23 mouse cellular contexts compared by ENCODE assay signal in the genomic region with DNA sequence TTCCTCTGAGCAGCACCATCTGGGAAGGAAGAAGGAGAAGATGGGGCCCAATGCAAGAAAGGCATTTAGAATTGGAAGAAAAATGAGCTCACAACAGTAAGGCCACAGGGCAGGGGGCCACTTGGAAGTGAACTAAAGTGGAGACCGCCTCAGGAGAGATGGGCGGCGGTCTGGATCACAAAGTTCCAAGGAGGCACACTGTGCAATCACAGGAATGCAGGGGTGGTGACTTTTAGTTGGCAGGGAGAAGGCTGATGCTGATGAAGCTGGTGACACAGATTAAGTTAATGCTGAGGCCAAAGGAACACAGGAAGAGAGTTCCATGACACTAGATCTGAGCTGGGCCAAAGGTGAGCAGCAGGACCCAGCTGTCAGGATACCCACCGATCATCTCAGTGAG. TPM values are rescaled to one million over a fixed set of nuclear protein-coding genes. Genes with fewer than 3 reads are reported as not detected.
DNase-seq lines count a peak whose midpoint lies in the region; ATAC-seq and TF ChIP-seq lines count a peak whose summit lies in the region.
"Had no signal": no experiment of that assay in that cellular context is flagged by ENCODE, and none has a peak within 500 bp of the region (broad histone marks: within the 10 kb centered on the region; RNA-seq: fewer than 3 reads in every experiment).

No protein-coding gene starts in this region.

- H3K79me2 ChIP-seq in heart, adult 2 months (replicated peaks; ENCODE audit: control insufficient read depth, insufficient read depth, low read length): no peaks in the 10 kb centered on the region

- H3K4me1 ChIP-seq in heart, adult 2 months (ENCODE audit: control insufficient read depth, insufficient read depth, low read length): no peaks in the 10 kb centered on the region
- H3K4me1 ChIP-seq in heart, postnatal 0 days (ENCODE audit: control insufficient read depth, insufficient read depth): peaks cover 14% of the 10 kb centered on the region
- H3K4me1 ChIP-seq in lung, postnatal 0 days (ENCODE audit: insufficient read depth, low read depth, low read length): no peaks in the 10 kb centered on the region
- H3K4me1 ChIP-seq: midbrain, embryonic 12.5 days; neural tube, embryonic 15.5 days had no signal

- H3K9ac ChIP-seq in heart, adult 2 months (ENCODE audit: low read depth, low read length): no peak overlapping the region
- no peak overlapping the region for H3K9ac ChIP-seq in heart, postnatal 0 days (replicated peaks; ENCODE audit: low read depth, low read length)
- no peak overlapping the region for H3K9ac ChIP-seq in lung, postnatal 0 days (replicated peaks; ENCODE audit: low read depth)
- H3K9ac ChIP-seq: forebrain, embryonic 13.5 days; kidney, embryonic 15.5 days; liver, postnatal 0 days; midbrain, embryonic 12.5 days; neural tube, embryonic 15.5 days had no signal

- TF ChIP-seq EP300 in heart, adult 2 months (IDR thresholded peaks at IDR 0.05; ENCODE audit: insufficient read depth, low read depth, low read length): peak; percentile 54; the same call in 1 of the 2 replicates
- TF ChIP-seq EP300 in heart, postnatal 0 days (IDR thresholded peaks at IDR 0.05; ENCODE audit: low read depth): 0 out of 2 replicates have a peak, but pooled peaks have one; percentile 21
- TF ChIP-seq EP300 in lung, postnatal 0 days (IDR thresholded peaks at IDR 0.05): peak; percentile 56; the same call in 1 of the 2 replicates

- H3K36me3 ChIP-seq in heart, adult 2 months (ENCODE audit: control insufficient read depth, insufficient read depth, low read length): no peaks in the 10 kb centered on the region
- H3K36me3 ChIP-seq in heart, postnatal 0 days (replicated peaks; ENCODE audit: control insufficient read depth, insufficient read depth, low read length): no peaks in the 10 kb centered on the region
- no peaks in the 10 kb centered on the region for H3K36me3 ChIP-seq in lung, postnatal 0 days (ENCODE audit: insufficient read depth, low read length)
- H3K36me3 ChIP-seq: kidney, embryonic 15.5 days; midbrain, embryonic 12.5 days; neural tube, embryonic 15.5 days had no signal

- H3K4me2 ChIP-seq in heart, postnatal 0 days (ENCODE audit: low read depth, low read length): no peak overlapping the region
- no peak overlapping the region for H3K4me2 ChIP-seq in lung, postnatal 0 days (replicated peaks; ENCODE audit: low read depth, low read length)
- H3K4me2 ChIP-seq: forebrain, embryonic 13.5 days; kidney, embryonic 15.5 days; midbrain, embryonic 12.5 days; neural tube, embryonic 15.5 days had no signal

- no peaks in the 10 kb centered on the region for H3K27me3 ChIP-seq in heart, adult 2 months (ENCODE audit: control insufficient read depth, insufficient read depth, low read length)
- no peaks in the 10 kb centered on the region for H3K27me3 ChIP-seq in heart, postnatal 0 days (ENCODE audit: control insufficient read depth, insufficient read depth, low read length)
- no peaks in the 10 kb centered on the region for H3K27me3 ChIP-seq in lung, postnatal 0 days (replicated peaks; ENCODE audit: insufficient read depth, low read length)
- H3K27me3 ChIP-seq: forebrain, embryonic 13.5 days; kidney, embryonic 15.5 days; midbrain, embryonic 12.5 days; neural tube, embryonic 15.5 days had no signal

- H3K9me3 ChIP-seq in heart, postnatal 0 days (replicated peaks; ENCODE audit: control insufficient read depth, low read length): no peaks in the 10 kb centered on the region
- H3K9me3 ChIP-seq in lung, postnatal 0 days (ENCODE audit: low read length): no peaks in the 10 kb centered on the region
- H3K9me3 ChIP-seq: forebrain, embryonic 13.5 days; kidney, embryonic 15.5 days; midbrain, embryonic 12.5 days; neural tube, embryonic 15.5 days had no signal

- peak; percentile 84 for ATAC-seq in heart, postnatal 0 days (ENCODE audit: insufficient read depth, low read depth)
- peak; percentile 79 for ATAC-seq in lung, postnatal 0 days
- ATAC-seq: forebrain, embryonic 13.5 days; hindbrain, postnatal 0 days; intestine, postnatal 0 days; liver, postnatal 0 days had no signal

- 53% methylated on average over 4 of the region's 4 CpGs for WGBS in heart, adult 2 months
- 35% methylated on average over 4 of the region's 4 CpGs for WGBS in heart, postnatal 0 days
- 47% methylated on average over 4 of the region's 4 CpGs for WGBS in lung, postnatal 0 days

- TF ChIP-seq CTCF in heart, adult 2 months (IDR thresholded peaks at IDR 0.05): no peak
- TF ChIP-seq CTCF in heart, postnatal 0 days (IDR thresholded peaks at IDR 0.05; ENCODE audit: low read depth): no peak
- TF ChIP-seq CTCF in lung, postnatal 0 days (IDR thresholded peaks at IDR 0.05): no peak

- intact Hi-C loops in heart, adult 2 months (cut with DNase I): loop anchor here (5.0 kb wide), 1 partner anchor 213 kb away; no protein-coding TSS in a partner anchor
- intact Hi-C loops in heart, postnatal 25 days (cut with DNase I): no loop called here
- intact Hi-C loops in left cerebral cortex, postnatal 25 days (cut with DNase I): no loop called here

- no peak overlapping the region for H3K4me3 ChIP-seq in heart, adult 2 months
- no peak overlapping the region for H3K4me3 ChIP-seq in heart, postnatal 0 days (ENCODE audit: low read depth, low read length)
- no peak overlapping the region for H3K4me3 ChIP-seq in lung, postnatal 0 days (ENCODE audit: low read depth, low read length)
- H3K4me3 ChIP-seq: forebrain, embryonic 13.5 days; gastrocnemius, adult 2 months; kidney, embryonic 15.5 days; midbrain, embryonic 12.5 days; neural tube, embryonic 15.5 days had no signal

- H3K27ac ChIP-seq in heart, adult 2 months: no peak overlapping the region
- peak overlapping the region; percentile 72 for H3K27ac ChIP-seq in heart, postnatal 0 days (ENCODE audit: low read depth)
- no peak overlapping the region for H3K27ac ChIP-seq in lung, postnatal 0 days (ENCODE audit: low read length)
- H3K27ac ChIP-seq: forebrain, embryonic 13.5 days; gastrocnemius, adult 2 months; hindbrain, postnatal 0 days; kidney, embryonic 15.5 days; midbrain, embryonic 12.5 days; neural tube, embryonic 15.5 days had no signal

- TF ChIP-seq POLR2A in heart, adult 2 months (IDR thresholded peaks at IDR 0.05; ENCODE audit: insufficient read depth, low read depth, low read length): no peak

- DNase-seq in heart, adult 2 months: peak; percentile 12 to 19
- DNase-seq in heart, postnatal 25 days (ENCODE audit: low spot score): no peak
- DNase-seq in ZHBTc4 (ENCODE audit: low read depth, low spot score): peak; percentile 25
- peak; percentile 52 for DNase-seq in heart, postnatal 0 days (ENCODE audit: low spot score)
- DNase-seq in lung, postnatal 0 days (ENCODE audit: low spot score): peak; percentile 68
- DNase-seq in left cerebral cortex, postnatal 25 days (ENCODE audit: low spot score in 2 of 2): no peak
- DNase-seq in layer of hippocampus, postnatal 14 days (ENCODE audit: low spot score in 2 of 2): no peak
- DNase-seq in adrenal gland, postnatal 14 days: no peak
- DNase-seq: adrenal gland, postnatal 25 days; cerebellum, adult 9-10 months; gastrocnemius, adult 2 months; kidney, postnatal 4 days; left cerebral cortex, postnatal 4 days; liver, postnatal 0 days; right cerebral cortex, postnatal 4 days; thymus, postnatal 14 days had no signal

RNA-seq across cellular contexts. Expression of a gene that starts 35.4 kb away (rescaled TPM):
- total RNA-seq in heart, adult 2 months (2021): 100 to 1,000 TPM; 119 to 131 TPM
- 202 and 223 TPM in 2 replicates for polyA plus RNA-seq in heart, adult 2 months (2012; rRNA removed)
- total RNA-seq in heart, postnatal 25 days (2021): 100 to 1,000 TPM; 136 to 138 TPM
- 162 and 218 TPM in 2 replicates for total RNA-seq in heart, postnatal 0 days (2014; rRNA removed; ENCODE audit: low replicate concordance)
- 261 and 263 TPM in 2 replicates for polyA plus RNA-seq in heart, postnatal 0 days (2015; fragmentation: Nextera tagmentation; extraction: Ambion mirVana)
- 449 and 491 TPM in 2 replicates for polyA plus RNA-seq in lung, postnatal 0 days (2015; fragmentation: Nextera tagmentation; extraction: Ambion mirVana)
- 10 to 100 TPM; 59.6 to 78.3 TPM for total RNA-seq in left cerebral cortex, postnatal 25 days (2021)
- 10 to 100 TPM; 42.6 to 44.8 TPM for total RNA-seq in layer of hippocampus, postnatal 14 days (2021)
- total RNA-seq in adrenal gland, postnatal 14 days (2021): 409 and 424 TPM in 2 replicates

RNA-seq across cellular contexts. Expression of a gene that starts 35.5 kb away (rescaled TPM):
- total RNA-seq in heart, adult 2 months (2021): not detected
- 0.70 and 0.96 TPM in 2 replicates for polyA plus RNA-seq in heart, adult 2 months (2012; rRNA removed)
- total RNA-seq in heart, postnatal 25 days (2021): under 1 TPM in 1 of 2 experiments, not detected in 1; 0.31 TPM
- total RNA-seq in heart, postnatal 0 days (2014; rRNA removed; ENCODE audit: low replicate concordance): 6.2 TPM in 1 of 2 replicates, not detected in the other
- 1.2 and 1.8 TPM in 2 replicates for polyA plus RNA-seq in heart, postnatal 0 days (2015; fragmentation: Nextera tagmentation; extraction: Ambion mirVana)
- 6.9 and 8.0 TPM in 2 replicates for polyA plus RNA-seq in lung, postnatal 0 days (2015; fragmentation: Nextera tagmentation; extraction: Ambion mirVana)
- not detected for total RNA-seq in left cerebral cortex, postnatal 25 days (2021)
- under 1 TPM in 1 of 2 experiments, not detected in 1; 0.37 TPM for total RNA-seq in layer of hippocampus, postnatal 14 days (2021)
- total RNA-seq in adrenal gland, postnatal 14 days (2021): 0.78 and 1.7 TPM in 2 replicates
- total RNA-seq: gastrocnemius, adult 2 months; hindbrain, postnatal 0 days; left cerebral cortex, adult 18-20 months; left cerebral cortex, postnatal 4 days had no signal
- polyA plus RNA-seq: midbrain, embryonic 12.5 days had no signal

Comparison
In these comparisons a context has a peak if more than half of its experiments do, and no peak if none do; other contexts are left out.
1. DNase-seq: peak in heart, adult 2 months (2 of 2), ZHBTc4 (single experiment), heart, postnatal 0 days (single experiment) and lung, postnatal 0 days (single experiment); none in heart, postnatal 25 days (single experiment), left cerebral cortex, postnatal 25 days (0 of 2), layer of hippocampus, postnatal 14 days (0 of 2) and adrenal gland, postnatal 14 days (single experiment).